Mouse (Mus musculus) midbrain, embryonic 16.5 days (tissue): ENCODE results near the gene Olfr56. TPM values are rescaled to one million over a fixed set of nuclear protein-coding genes. Genes with fewer than 3 reads are reported as not detected.
"Not testable (repeated sequence)": the region's sequence is repeated elsewhere in the genome, so short reads cannot be mapped to it uniquely, and the experiment has no call there.

Source experiments
- ATAC-seq: fragments of 200-750 bp; cut with Nextera tagmentation; 2 replicates; pipeline ENCODE4 v1.8.0; 2017; ENCODE audit warnings: moderate TSS enrichment
- H3K27ac ChIP-seq: fragments of 300-500 bp; sonication (generic); 2 replicates; pipeline ENCODE4 v1.5.1; 2014; ENCODE audit warnings: mild to moderate bottlenecking, low read length, mixed read lengths
- H3K27me3 ChIP-seq: fragments of 300-500 bp; sonication (generic); 2 replicates; pipeline ENCODE4 v1.6.1; 2014; ENCODE audit warnings: low read depth, low read length, mixed read lengths; ENCODE audit not compliant: control insufficient read depth, insufficient read depth
- H3K36me3 ChIP-seq: fragments of 300-500 bp; sonication (generic); 2 replicates; pipeline ENCODE4 v1.6.1; 2014; ENCODE audit warnings: mild to moderate bottlenecking, low read length, moderate library complexity, mixed read lengths; ENCODE audit not compliant: control insufficient read depth, insufficient read depth
- H3K4me1 ChIP-seq: fragments of 300-500 bp; sonication (generic); 2 replicates; pipeline ENCODE4 v1.6.1; 2014; ENCODE audit warnings: mild to moderate bottlenecking, low read length, mixed read lengths; ENCODE audit not compliant: control insufficient read depth, insufficient read depth
- H3K4me2 ChIP-seq: fragments of 300-500 bp; sonication (generic); 2 replicates; pipeline ENCODE4 v1.6.1; 2014; ENCODE audit warnings: mild to moderate bottlenecking, low read length, mixed read lengths
- H3K4me3 ChIP-seq: fragments of 300-500 bp; sonication (generic); 2 replicates; pipeline ENCODE4 v1.5.1; 2014; ENCODE audit warnings: low read depth, mild to moderate bottlenecking, low read length, moderate library complexity, mixed read lengths
- H3K9ac ChIP-seq: fragments of 300-500 bp; sonication (generic); 2 replicates; pipeline ENCODE4 v1.6.1; 2014; ENCODE audit warnings: low read depth, low read length, mixed read lengths
- H3K9me3 ChIP-seq: fragments of 300-500 bp; sonication (generic); replicated peaks from 2 replicates; pipeline ENCODE4 v1.6.1; 2014; ENCODE audit warnings: mild to moderate bottlenecking, low read length, mixed read lengths; ENCODE audit not compliant: control insufficient read depth, poor library complexity, severe bottlenecking
- WGBS: fragments of 180-500 bp; shearing (Covaris S2); extraction: QIAGEN DNeasy Blood & Tissue Kit; methylation state at CpG from one replicate; pipeline ENCODE4 v1.1.7; 2014; 5-methylcytosine and 5-hydroxymethylcytosine counted together
- polyA plus RNA-seq: library from polyadenylated mRNA; unstranded; fragments of >200 nt; fragmentation: Nextera tagmentation; extraction: Ambion mirVana; gene quantifications from 2 replicates; pipeline ENCODE4 v1.2.1, GENCODE M21; 2015

The Olfr56 gene
- polyA plus RNA-seq, 1 experiment from 2014 or later: not detected

DNA sequence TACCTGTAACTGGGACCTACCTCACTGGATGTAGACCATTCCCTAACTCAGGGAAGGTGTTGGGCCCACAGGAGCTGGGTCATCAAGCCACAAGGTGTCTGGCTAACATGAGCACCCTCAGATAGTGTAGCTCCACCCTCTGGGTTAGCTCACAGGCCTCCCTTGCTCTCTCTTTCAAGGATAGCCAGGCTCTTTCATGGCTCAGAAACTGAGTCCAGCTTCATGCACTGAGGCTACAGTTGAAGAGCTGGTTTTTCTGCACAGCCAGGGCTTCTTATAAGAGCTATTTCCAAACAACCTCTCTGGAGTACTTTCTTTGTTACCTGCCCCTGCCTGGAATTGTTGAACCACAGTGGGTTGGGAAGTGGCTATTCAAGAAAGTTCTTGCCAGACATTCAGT lies 33.4 kb downstream of the Olfr56 start:
- not testable (repeated sequence) for H3K4me1 ChIP-seq, ATAC-seq, H3K27me3 ChIP-seq, H3K27ac ChIP-seq, H3K9ac ChIP-seq, H3K4me2 ChIP-seq, H3K9me3 ChIP-seq, H3K4me3 ChIP-seq, H3K36me3 ChIP-seq

GRCm38 (mm10) chr11:49050064-49050463 lies 71.4 kb downstream of the Olfr56 start:
- H3K27me3 ChIP-seq, H3K4me3 ChIP-seq, H3K4me1 ChIP-seq, H3K9me3 ChIP-seq, H3K36me3 ChIP-seq, H3K9ac ChIP-seq, H3K27ac ChIP-seq, H3K4me2 ChIP-seq, ATAC-seq: not testable (repeated sequence)

DNA sequence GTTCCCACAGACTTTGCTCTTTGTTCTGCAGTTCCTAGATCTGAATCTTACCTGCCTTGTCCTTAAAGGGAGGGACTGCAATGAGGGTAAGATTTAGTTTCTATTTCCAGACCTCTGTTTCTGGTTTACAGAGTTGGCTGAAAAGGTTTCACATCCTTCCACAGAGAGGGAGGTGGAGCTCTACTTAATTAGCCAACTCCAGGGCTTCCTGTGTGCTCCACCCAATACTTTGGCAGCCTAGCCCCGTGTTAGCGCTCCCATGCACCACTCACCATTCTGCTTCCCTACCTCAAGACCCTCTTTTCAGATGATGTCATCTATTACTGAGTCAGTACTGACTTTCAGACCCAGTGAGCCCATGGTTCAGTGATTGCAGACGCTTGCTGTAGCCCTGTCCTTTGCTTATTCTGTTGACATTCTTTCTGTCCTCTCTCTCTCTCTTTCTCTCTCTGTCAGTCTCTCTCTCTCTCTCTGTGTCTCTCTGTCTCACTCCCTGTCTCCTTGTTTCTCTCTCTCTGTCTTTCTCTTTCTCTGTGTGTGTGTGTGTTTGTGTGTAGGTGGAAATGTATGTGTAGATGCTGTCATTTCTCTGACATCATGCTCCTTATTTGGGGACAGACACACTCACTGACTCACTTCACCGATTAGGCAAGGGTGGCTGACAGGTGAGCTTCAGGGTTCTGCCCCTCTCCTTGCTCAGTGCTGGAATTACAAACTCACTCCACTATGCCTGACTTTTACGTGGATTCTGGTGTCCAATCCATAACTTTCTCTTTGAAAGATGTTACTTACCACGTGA lies 72.6 kb downstream of the Olfr56 start, which contains the start of gene 9930111J21Rik2:
9930111J21Rik2 (minus strand) TSS at position 150 of the 799 bp plus-strand sequence.
- H3K4me1 ChIP-seq, H3K27ac ChIP-seq, H3K9me3 ChIP-seq, H3K4me2 ChIP-seq, ATAC-seq, H3K9ac ChIP-seq, H3K4me3 ChIP-seq, H3K36me3 ChIP-seq, H3K27me3 ChIP-seq: not testable (repeated sequence)
- WGBS: 93% methylated on average over 1 of the region's 6 CpGs

GRCm38 (mm10) chr11:49051894-49052293 lies 73.2 kb downstream of the Olfr56 start:
- H3K4me2 ChIP-seq, ATAC-seq, H3K4me1 ChIP-seq, H3K4me3 ChIP-seq, H3K9ac ChIP-seq, H3K36me3 ChIP-seq, H3K27me3 ChIP-seq, H3K27ac ChIP-seq, H3K9me3 ChIP-seq: not testable (repeated sequence)
- no CpG with 5 or more reads among the region's 5 CpGs for WGBS

DNA sequence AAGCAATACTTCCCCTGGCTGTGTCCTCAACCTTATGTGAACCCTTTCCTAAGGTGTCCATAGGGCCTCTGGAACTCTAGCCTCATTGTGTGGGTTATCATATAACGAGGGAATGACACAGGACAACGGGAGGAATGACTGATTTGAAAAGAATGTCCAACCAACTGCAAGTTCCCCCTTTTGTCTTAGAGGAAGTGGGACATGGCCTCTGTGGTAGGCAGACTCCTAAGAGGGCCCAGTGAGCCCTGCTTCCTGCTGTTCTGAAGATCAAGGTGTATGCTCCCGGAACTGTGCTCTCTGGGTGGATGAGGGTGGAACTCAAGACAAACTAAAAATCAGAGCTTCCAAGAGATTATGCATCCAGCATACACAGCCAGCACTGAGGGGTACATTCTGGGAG lies 81.4 kb downstream of the Olfr56 start:
- H3K4me1 ChIP-seq, H3K27me3 ChIP-seq, H3K9ac ChIP-seq, H3K4me3 ChIP-seq, H3K4me2 ChIP-seq, H3K9me3 ChIP-seq, H3K27ac ChIP-seq, ATAC-seq, H3K36me3 ChIP-seq: not testable (repeated sequence)
- 75% methylated on average over 2 of the region's 3 CpGs for WGBS

DNA sequence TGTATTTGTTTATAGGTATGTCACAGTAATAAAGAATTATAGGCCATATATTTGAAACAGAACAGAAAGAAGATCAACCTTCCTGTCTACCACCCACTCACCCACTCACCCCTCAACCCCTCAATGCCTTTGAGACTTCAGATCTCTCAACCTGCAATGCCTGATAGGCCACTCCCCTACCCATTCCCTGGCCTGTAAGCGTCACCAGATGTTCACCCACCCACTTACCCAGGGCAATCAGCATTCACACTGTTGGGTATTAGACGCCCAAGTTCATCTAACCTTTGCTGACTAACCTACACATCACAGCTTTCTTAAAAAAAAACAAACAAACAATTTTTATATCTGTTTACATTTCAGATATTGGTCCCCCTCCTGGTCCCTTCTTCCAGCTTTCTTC lies 83.2 kb downstream of the Olfr56 start:
- H3K27ac ChIP-seq, H3K9ac ChIP-seq, ATAC-seq, H3K4me3 ChIP-seq, H3K4me2 ChIP-seq, H3K36me3 ChIP-seq, H3K4me1 ChIP-seq, H3K27me3 ChIP-seq, H3K9me3 ChIP-seq: not testable (repeated sequence)
- 95% methylated on average over 1 of the region's 2 CpGs for WGBS

DNA sequence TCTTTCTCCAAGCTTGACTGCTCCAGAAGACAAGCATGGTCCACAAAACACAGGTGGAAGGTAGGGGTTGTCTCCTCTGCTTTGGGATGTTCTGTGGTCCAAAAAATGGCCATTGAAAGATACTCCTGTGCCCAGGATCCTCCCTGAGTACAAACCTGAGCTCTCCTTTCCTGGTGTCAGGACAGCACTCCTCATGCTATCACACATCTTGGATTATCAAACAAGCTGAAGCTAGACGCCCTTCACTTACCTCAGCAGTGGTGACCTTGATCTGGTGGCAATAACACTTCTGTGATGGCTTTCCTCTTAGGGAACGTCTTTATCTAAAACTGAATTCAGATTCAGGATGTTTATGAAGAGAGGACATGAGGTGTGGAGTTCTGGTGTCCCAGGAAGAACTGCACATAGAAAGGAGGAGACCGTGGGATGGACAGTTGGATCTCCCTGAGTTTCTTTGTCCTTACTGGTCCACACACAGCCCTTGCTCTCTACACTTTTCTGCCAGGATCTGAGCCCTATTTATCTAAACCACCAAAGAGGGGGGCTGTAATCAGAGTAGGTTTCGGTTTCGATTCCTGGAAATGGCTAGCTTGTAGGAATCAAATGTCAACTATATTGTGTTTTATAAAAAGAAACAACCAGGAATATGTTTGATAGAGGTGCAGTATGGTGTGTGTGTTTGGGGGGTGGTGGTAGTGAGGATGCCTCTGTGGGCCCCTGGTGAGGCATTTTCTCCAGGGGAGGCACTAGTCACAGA lies 85.2 kb downstream of the Olfr56 start, which contains the start of gene Tgtp2:
Tgtp2 (minus strand) TSS at position 494 of the 757 bp plus-strand sequence.
- H3K27ac ChIP-seq, ATAC-seq, H3K27me3 ChIP-seq, H3K9ac ChIP-seq, H3K4me1 ChIP-seq, H3K4me2 ChIP-seq, H3K36me3 ChIP-seq, H3K9me3 ChIP-seq, H3K4me3 ChIP-seq: not testable (repeated sequence)
- WGBS: 83% methylated on average over 5 of the region's 5 CpGs

- ATAC-seq: no peak
- Histone ChIP-seq H3K36me3 (no peaks in the 10 kb centered on the region), H3K27ac (no peak overlapping the region), H3K4me3 (no peak overlapping the region), H3K4me2 (no peak overlapping the region), H3K9ac (no peak overlapping the region), H3K27me3 (no peaks in the 10 kb centered on the region), H3K9me3 (no peaks in the 10 kb centered on the region), H3K4me1 (no peaks in the 10 kb centered on the region)
- 92% methylated on average over 1 of the region's 1 CpGs for WGBS
Measured at GRCm38 (mm10) chr11:49068358-49068757, 89.7 kb downstream of the Olfr56 start.

- not testable (repeated sequence) for H3K4me2 ChIP-seq, H3K27me3 ChIP-seq, ATAC-seq, H3K9ac ChIP-seq, H3K4me3 ChIP-seq, H3K36me3 ChIP-seq, H3K4me1 ChIP-seq, H3K9me3 ChIP-seq, H3K27ac ChIP-seq
- WGBS: 85% methylated on average over 6 of the region's 6 CpGs
Measured at GRCm38 (mm10) chr11:49076001-49076757, 97.5 kb downstream of the Olfr56 start, which contains the start of gene Ifi47. TSS of gene Ifi47 (plus strand) at chr11:49076587.
